Mouse (Mus musculus): ENCODE results near the gene Col15a1.

DNA sequence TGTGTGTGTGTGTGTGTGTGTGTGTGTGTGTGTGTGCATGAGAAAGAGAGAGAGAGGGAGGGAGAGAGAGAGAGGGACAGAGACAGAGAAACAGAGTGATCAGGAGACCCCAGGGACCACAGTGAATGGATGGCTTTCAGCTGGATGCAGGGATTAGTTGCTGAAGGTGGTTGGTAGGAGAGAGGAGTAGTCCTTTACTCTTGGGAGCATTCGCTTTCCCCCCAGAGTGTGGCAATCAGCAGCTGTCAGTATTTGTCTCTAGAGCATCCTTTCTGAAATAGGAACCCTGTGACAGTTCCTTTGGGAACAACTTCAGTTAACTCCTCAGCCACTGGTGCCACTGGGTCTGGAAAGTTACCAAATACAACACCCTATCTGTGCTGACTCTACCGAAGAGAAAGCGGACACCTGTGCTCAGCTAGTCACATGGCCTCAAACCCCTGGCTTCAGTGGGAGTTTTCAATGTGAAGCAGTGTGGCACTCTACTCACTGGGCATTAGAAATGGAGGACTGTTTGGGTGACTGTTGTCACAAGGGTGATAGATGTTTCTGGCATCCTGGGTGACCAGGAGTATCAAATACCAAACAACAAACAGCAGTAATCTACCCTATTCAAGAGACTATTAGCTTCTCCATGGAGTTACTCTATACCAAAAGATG lies 129.1 kb downstream of the Col15a1 start:
- TF ChIP-seq CTCF (conservative IDR thresholded peaks at IDR 0.05; ENCODE audit: insufficient read depth, insufficient read length, low read depth, low read length) (no peak), POLR2A (IDR thresholded peaks at IDR 0.05; ENCODE audit: low read depth, low read length) (no peak)

All from kidney, adult 2 months (tissue).